Mouse (Mus musculus) testis, adult 2 months (tissue): ENCODE measurements around the gene Nfkbie. TPM values are rescaled to one million over a fixed set of nuclear protein-coding genes. Genes with fewer than 3 reads are reported as not detected.

Source experiments
- H3K27ac ChIP-seq: fragments of 200-500 bp; 2 replicates; pipeline ENCODE4 v1.5.1; 2012; ENCODE audit warnings: low read depth, low read length; ENCODE audit not compliant: control insufficient read depth, insufficient read depth
- H3K27me3 ChIP-seq: fragments of 200-500 bp; 2 replicates; pipeline ENCODE4 v1.6.1; 2012; ENCODE audit warnings: mild to moderate bottlenecking, low read length, moderate library complexity; ENCODE audit not compliant: control insufficient read depth, insufficient read depth
- H3K36me3 ChIP-seq: fragments of 200-500 bp; 2 replicates; pipeline ENCODE4 v1.6.1; 2012; ENCODE audit warnings: mild to moderate bottlenecking, low read length; ENCODE audit not compliant: control insufficient read depth, insufficient read depth
- H3K4me1 ChIP-seq: fragments of 200-500 bp; 2 replicates; pipeline ENCODE4 v1.6.1; 2012; ENCODE audit warnings: low read length; ENCODE audit not compliant: control insufficient read depth, insufficient read depth
- H3K4me3 ChIP-seq: fragments of 200-500 bp; 2 replicates; pipeline ENCODE4 v1.5.1; 2012; ENCODE audit warnings: low read depth, mild to moderate bottlenecking, low read length, moderate library complexity, mixed read lengths; ENCODE audit not compliant: control insufficient read depth
- CTCF ChIP-seq: fragments of 200-500 bp; IDR thresholded peaks from 2 replicates; pipeline ENCODE4 v1.5.1; 2012; ENCODE audit warnings: low read depth, mild to moderate bottlenecking, inconsistent platforms, low read length, moderate library complexity; ENCODE audit not compliant: control insufficient read depth, insufficient read depth, insufficient replicate concordance
- POLR2A ChIP-seq: fragments of 200-500 bp; IDR thresholded peaks from 2 replicates; pipeline ENCODE4 v1.6.1; 2012; ENCODE audit warnings: low read depth, mild to moderate bottlenecking, inconsistent platforms, low read length, moderate library complexity; ENCODE audit not compliant: control insufficient read depth
- polyA plus RNA-seq: library from polyadenylated mRNA; depleted of rRNA; stranded (reverse); fragments of >200 nt; gene quantifications from 2 replicates; pipeline ENCODE4 v1.2.3, GENCODE M21; 2012

Nfkbie gene
- polyA plus RNA-seq, 1 experiment = 0.83 TPM

DNA sequence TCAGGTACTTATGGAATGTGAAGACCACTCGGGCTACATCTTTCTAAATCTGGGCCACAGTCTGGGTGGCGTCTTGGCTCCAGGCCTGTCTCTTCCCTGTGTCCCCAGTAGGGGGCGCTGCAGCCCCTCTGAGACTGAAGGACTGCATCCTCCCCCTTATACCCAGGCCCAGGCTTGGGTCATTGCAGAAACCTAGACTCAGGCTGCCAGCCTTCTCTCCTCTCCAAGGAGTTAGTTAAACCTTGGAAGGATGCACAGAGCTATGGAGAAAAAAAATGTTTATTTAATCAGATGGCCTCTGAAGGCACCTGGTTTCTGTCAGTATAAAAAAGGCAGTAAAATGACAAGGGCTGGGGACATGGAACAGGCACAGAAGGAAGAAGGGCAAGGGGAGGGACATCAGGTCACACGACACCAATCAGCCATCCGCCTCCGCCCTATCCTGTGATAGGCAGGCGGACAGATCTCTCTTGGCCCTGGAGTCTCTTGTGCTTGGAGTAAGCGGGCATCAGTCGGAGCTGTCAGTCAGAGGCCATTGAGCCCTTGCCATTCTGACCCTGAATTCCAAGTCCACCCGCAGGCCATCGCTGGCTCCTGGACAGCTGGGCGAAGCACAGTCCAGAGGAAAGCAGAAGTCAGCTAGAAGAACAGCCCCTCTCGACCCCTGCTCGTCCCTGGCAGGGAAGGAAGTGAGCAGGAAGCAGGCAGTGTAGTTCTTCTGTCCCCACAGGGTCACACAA is 29.6 kb downstream of the Nfkbie start:
- Histone ChIP-seq H3K36me3 (no peaks in the 10 kb centered on the region), H3K4me3 (no peak overlapping the region), H3K27me3 (no peaks in the 10 kb centered on the region), H3K27ac (peak overlapping the region; percentile 83), H3K4me1 (peaks cover 16% of the 10 kb centered on the region)
- TF ChIP-seq CTCF (peak; percentile 89), POLR2A (no peak)

DNA sequence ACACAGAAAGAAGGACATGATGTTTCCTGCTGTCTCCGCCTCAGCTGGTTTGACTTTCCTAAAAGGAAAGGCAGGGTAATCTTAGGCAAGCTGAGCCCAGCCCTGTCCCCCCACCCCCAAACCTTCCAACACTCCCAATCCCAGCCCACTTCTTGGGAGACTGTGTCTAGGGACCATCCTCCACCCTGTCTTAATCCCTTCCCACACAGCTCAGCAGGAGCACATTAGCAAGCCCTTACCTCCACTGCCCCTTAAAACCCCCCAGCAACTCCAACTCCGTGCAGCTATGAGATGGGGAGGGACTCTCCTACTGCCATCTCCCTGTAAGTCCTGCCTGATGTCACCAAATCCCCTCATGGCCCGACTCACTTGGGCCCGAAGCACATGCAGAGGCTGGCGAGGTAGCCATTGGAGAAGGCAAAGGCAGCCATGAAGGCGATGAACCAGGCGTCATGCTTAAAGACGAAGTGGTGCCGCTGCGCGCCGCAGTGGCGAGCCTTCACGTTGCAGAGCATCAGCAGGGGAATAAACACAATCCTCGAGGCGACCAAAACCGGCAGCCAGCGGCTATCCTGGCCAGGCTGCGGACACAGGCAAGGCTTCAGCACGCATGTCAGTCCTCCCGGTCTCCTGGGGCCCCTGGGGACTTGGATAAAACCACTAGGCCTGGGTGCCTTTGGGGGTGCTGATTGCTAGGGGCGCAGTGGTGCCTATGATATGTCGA is 30.4 kb downstream of the Nfkbie start:
- 0 out of 2 replicates have a peak, but pooled peaks have one; percentile 9 for TF ChIP-seq POLR2A
- no peak for TF ChIP-seq CTCF
- peak overlapping the region; percentile 69; the same call in 1 of the 2 replicates for H3K27ac ChIP-seq
- no peaks in the 10 kb centered on the region for H3K36me3 ChIP-seq
- H3K4me3 ChIP-seq = no peak overlapping the region
- peaks cover 20% of the 10 kb centered on the region for H3K4me1 ChIP-seq
- no peaks in the 10 kb centered on the region for H3K27me3 ChIP-seq

DNA sequence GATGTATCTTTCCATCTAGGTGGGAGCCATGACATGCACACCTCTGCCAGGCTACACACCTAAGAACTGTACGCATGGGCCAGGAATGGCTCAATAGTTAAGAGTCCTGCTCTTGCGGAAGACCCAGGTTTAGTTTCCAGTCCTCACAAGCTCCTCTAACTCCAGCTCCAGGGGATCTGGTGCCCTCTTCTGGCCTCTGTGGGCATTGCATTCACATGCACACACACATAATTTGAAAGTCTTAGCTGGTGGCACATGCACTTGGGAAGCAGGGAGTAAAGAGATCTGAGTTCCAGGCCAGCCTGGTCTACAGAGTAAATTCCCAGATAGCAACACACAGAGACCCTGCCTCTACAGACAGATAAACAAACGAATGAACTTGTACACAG is 30.9 kb downstream of the Nfkbie start:
- TF ChIP-seq CTCF (peak; percentile 57; the same call in 1 of the 2 replicates), POLR2A (no peak)
- Histone ChIP-seq H3K4me3 (no peak overlapping the region), H3K27me3 (no peaks in the 10 kb centered on the region), H3K36me3 (no peaks in the 10 kb centered on the region), H3K27ac (no peak overlapping the region), H3K4me1 (peaks cover 20% of the 10 kb centered on the region)

DNA sequence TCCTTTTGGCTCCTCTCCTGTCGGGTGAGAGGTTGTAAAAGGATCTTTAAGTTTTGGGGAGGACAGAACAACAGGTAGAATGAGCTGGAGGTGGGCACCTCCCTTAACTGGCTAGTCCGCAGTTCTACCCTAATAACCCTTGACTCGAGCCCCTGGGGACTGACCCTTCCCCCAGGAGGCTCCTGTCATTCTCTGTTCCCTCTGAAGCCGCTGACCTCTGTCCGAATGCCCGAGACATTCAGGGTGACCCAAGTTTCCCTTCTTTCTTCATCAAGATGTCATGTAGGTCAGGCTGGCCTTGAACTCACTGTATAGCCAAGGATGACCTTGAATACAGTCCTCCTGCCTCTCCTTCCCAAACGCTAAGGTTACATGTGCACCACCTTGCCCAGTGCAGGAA is 32.9 kb downstream of the Nfkbie start:
- Histone ChIP-seq H3K4me3 (no peak overlapping the region), H3K4me1 (peaks cover 29% of the 10 kb centered on the region), H3K36me3 (no peaks in the 10 kb centered on the region), H3K27me3 (no peaks in the 10 kb centered on the region), H3K27ac (no peak overlapping the region)
- TF ChIP-seq POLR2A (no peak), CTCF (no peak)

DNA sequence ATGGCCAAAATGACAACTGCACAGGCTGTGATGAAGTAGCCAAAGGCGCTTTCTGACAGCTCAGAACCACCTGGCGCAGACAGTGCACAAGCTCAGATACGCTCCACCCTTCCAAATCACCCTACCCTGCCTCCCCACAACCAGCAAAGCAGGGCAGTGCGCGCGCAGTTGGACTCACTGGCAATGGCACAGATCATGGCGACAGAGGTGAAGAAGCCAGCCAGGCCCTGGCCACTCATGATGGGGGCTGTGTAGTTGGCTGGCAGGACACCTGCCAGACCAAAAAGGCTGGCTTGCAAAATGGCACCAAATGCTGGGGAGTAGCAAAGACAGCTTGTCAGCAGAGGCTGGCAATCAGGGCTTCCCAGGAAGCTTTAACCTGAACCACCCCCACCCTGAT is 33.7 kb downstream of the Nfkbie start:
- TF ChIP-seq CTCF (no peak), POLR2A (no peak)
- Histone ChIP-seq H3K27ac (no peak overlapping the region), H3K4me3 (no peak overlapping the region), H3K27me3 (no peaks in the 10 kb centered on the region), H3K36me3 (no peaks in the 10 kb centered on the region), H3K4me1 (peaks cover 29% of the 10 kb centered on the region)

DNA sequence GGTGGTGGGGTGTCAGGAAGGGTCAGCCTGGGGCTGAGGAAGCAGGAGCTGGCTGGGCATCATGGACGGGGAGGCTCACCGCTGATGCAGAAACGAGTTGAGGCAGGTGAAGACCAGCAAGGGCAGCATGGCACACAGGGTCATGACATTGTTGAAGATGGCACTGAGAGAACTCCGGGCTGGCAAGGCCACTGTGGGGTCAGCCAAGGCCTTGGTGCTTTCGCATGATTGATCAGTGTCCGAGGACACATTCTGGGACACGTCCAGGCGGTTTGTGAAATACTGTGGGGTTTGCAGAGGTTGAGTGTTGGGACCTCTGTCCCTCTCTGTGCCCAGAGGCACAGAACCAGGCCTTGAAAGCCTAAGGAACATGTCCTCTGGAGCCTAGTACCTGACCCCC is 34.3 kb downstream of the Nfkbie start:
- H3K27ac ChIP-seq = no peak overlapping the region

DNA sequence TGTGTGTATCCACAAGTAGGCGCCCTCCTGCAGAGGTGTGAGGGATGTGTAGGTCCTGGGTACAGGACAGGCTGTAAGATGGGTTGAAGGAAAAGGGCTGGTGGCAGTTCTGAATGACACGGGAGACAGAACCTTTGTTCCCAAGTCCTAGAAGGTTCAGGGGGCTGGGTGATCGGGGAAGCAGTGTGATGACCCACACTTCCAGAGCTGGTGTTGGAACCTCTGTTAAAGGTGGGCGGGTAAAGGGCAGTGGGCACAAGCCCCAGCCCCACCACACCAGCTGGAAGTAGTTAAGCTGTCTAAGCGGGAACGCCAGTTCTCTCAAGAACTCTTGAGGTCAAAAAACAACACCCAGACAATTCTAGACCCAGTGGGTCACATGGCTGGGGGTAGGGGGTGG is 34.9 kb downstream of the Nfkbie start:
- H3K4me1 ChIP-seq = peaks cover 22% of the 10 kb centered on the region
- H3K4me3 ChIP-seq = no peak overlapping the region
- no peak overlapping the region for H3K27ac ChIP-seq
- H3K36me3 ChIP-seq = no peaks in the 10 kb centered on the region
- H3K27me3 ChIP-seq = no peaks in the 10 kb centered on the region
- TF ChIP-seq CTCF (no peak), POLR2A (no peak)

More for the DNA sequence above, 34.3 kb downstream of the Nfkbie start:
- Histone ChIP-seq H3K27me3 (no peaks in the 10 kb centered on the region), H3K4me1 (peaks cover 23% of the 10 kb centered on the region), H3K4me3 (no peak overlapping the region), H3K36me3 (no peaks in the 10 kb centered on the region)
- no peak for TF ChIP-seq CTCF
- no peak for TF ChIP-seq POLR2A
